Mouse (Mus musculus): ENCODE measurements around the gene Wfdc21.

The Wfdc21 gene

GRCm38 (mm10) chr11:83747376-83748265 lies 881 bp downstream of the Wfdc21 start:
- no peak for DNase-seq (ENCODE audit: extremely low spot score, low read depth, low spot score)

- DNase-seq (ENCODE audit: extremely low spot score, low read depth, low spot score), result peak; percentile 57
Measured at GRCm38 (mm10) chr11:83753581-83754181, 6.9 kb downstream of the Wfdc21 start, which contains the start of gene Heatr6. Gene Heatr6 (plus strand): TSS chr11:83753696.

GRCm38 (mm10) chr11:83754227-83754626 lies 7.5 kb downstream of the Wfdc21 start:
- DNase-seq (ENCODE audit: extremely low spot score, low read depth, low spot score), result peak; percentile 3

- no peak for DNase-seq (ENCODE audit: extremely low spot score, low read depth, low spot score)
Measured at GRCm38 (mm10) chr11:83767306-83767705, 20.6 kb downstream of the Wfdc21 start.

GRCm38 (mm10) chr11:83768976-83769375 lies 22.2 kb downstream of the Wfdc21 start:
- DNase-seq (ENCODE audit: extremely low spot score, low read depth, low spot score), result no peak

GRCm38 (mm10) chr11:83771014-83771413 lies 24.3 kb downstream of the Wfdc21 start:
- DNase-seq (ENCODE audit: extremely low spot score, low read depth, low spot score), result no peak

GRCm38 (mm10) chr11:83772341-83772740 lies 25.6 kb downstream of the Wfdc21 start:
- DNase-seq (ENCODE audit: extremely low spot score, low read depth, low spot score), result no peak

GRCm38 (mm10) chr11:83773691-83774090 lies 27.0 kb downstream of the Wfdc21 start:
- no peak for DNase-seq (ENCODE audit: extremely low spot score, low read depth, low spot score)

GRCm38 (mm10) chr11:83774324-83774723 lies 27.6 kb downstream of the Wfdc21 start:
- DNase-seq (ENCODE audit: extremely low spot score, low read depth, low spot score), result no peak

- no peak for DNase-seq (ENCODE audit: extremely low spot score, low read depth, low spot score)
Measured at GRCm38 (mm10) chr11:83776798-83777197, 30.1 kb downstream of the Wfdc21 start.

- no peak for DNase-seq (ENCODE audit: extremely low spot score, low read depth, low spot score)
Measured at GRCm38 (mm10) chr11:83783931-83784600, 37.3 kb downstream of the Wfdc21 start.

- DNase-seq (ENCODE audit: extremely low spot score, low read depth, low spot score), result no peak
Measured at GRCm38 (mm10) chr11:83784661-83785060, 37.9 kb downstream of the Wfdc21 start.

GRCm38 (mm10) chr11:83785366-83785765 lies 38.6 kb downstream of the Wfdc21 start:
- DNase-seq (ENCODE audit: extremely low spot score, low read depth, low spot score), result peak; percentile 50

GRCm38 (mm10) chr11:83786835-83787234 lies 40.1 kb downstream of the Wfdc21 start:
- DNase-seq (ENCODE audit: extremely low spot score, low read depth, low spot score), result no peak

GRCm38 (mm10) chr11:83787401-83788021 lies 40.8 kb downstream of the Wfdc21 start:
- DNase-seq (ENCODE audit: extremely low spot score, low read depth, low spot score), result no peak

- DNase-seq (ENCODE audit: extremely low spot score, low read depth, low spot score), result no peak
Measured at GRCm38 (mm10) chr11:83788331-83788730, 41.6 kb downstream of the Wfdc21 start.

- DNase-seq (ENCODE audit: extremely low spot score, low read depth, low spot score), result no peak
Measured at GRCm38 (mm10) chr11:83789259-83789658, 42.5 kb downstream of the Wfdc21 start.

GRCm38 (mm10) chr11:83791133-83791532 lies 44.4 kb downstream of the Wfdc21 start:
- DNase-seq (ENCODE audit: extremely low spot score, low read depth, low spot score), result no peak

- no peak for DNase-seq (ENCODE audit: extremely low spot score, low read depth, low spot score)
Measured at GRCm38 (mm10) chr11:83792316-83792914, 45.7 kb downstream of the Wfdc21 start.

GRCm38 (mm10) chr11:83793264-83793663 lies 46.5 kb downstream of the Wfdc21 start:
- DNase-seq (ENCODE audit: extremely low spot score, low read depth, low spot score), result no peak

- DNase-seq (ENCODE audit: extremely low spot score, low read depth, low spot score), result no peak
Measured at GRCm38 (mm10) chr11:83796112-83796511, 49.4 kb downstream of the Wfdc21 start.
